Mouse (Mus musculus) kidney, adult 9 months (tissue): ENCODE data around the gene Vipr2.

Source experiments
- DNase-seq: peaks from one replicate; pipeline ENCODE4 v3.0.0; 2022

The Vipr2 gene

DNA sequence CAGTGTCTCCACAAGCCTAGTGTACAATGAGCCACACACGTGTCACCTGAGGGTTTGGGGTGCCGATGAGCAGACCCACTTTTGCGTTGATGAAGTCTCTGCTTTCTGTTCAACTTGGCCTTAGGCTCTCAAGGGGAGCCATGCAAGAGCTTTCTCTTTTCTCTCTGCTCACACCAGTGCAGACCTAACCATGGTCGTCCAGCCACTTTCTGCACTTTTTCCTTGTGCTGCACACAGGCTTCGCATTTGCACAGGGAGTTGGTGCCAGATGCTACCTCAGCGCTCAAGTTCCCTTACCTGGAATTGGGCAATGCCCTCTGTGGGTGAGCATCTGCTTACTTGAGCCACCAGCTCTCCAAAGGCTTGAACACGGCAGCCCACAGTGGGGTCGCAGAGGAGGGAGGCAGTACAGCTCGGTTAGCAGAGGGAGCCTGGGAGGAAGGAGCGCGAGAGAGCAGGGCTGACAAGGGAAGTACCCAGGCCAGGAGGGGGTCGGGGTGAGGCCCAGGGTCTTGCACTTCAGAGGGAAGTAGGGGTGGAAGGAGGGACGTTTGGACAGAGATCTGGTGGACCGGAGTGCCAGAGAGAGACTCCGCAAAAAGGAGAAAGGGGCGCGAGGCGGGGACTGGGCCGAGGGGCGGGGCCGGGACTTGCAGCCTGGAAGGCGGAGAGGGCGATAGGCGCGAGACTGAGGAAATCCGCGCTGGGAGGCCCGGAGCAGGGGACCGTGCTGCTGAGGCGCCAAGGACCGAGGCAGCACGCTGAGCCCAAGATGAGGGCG lies at the start of gene Vipr2:
Gene Vipr2 (plus strand): TSS at position 653 of the 781 bp plus-strand sequence.
- DNase-seq = peak; percentile 3

DNA sequence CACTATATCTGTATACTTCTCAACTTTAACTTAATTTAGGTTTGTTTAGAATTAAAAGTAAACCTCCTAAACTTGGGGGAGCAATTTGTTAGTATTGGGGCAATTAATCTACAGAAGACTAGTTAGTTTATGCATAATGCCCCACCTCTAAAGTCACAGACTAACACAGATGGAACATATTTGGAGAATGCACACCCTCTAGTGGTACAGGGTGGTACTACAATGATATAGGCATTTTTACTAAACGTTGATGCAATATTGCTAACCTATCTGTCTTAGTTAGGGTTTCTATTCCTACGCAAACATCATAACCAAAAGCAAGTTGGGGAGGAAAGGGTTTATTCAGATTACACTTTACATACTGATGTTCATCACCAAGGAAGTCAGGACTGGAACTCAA lies 49.4 kb upstream of the Vipr2 start:
- DNase-seq = peak; percentile 26

DNA sequence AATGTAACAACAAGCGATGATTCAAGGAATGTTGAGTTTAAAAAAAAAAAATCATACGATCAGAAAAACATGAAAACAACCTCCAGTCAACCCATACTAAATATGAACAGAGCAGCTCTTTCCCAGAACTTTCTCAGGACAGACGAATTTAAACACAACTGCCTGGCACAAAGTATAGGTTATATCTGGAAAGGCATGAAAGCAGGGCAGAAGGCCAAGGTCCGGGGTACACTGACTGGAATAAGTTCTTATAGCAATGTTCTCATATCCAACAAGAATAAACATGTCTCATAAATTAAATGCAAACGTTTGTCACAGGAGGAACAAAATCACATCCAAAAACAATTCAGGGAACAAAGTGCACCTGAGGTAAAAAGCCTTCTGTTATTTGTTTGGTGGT lies 42.2 kb upstream of the Vipr2 start:
- DNase-seq = no peak

GRCm38 (mm10) chr12:116044785-116045184 lies 32.7 kb upstream of the Vipr2 start:
- no peak for DNase-seq

DNA sequence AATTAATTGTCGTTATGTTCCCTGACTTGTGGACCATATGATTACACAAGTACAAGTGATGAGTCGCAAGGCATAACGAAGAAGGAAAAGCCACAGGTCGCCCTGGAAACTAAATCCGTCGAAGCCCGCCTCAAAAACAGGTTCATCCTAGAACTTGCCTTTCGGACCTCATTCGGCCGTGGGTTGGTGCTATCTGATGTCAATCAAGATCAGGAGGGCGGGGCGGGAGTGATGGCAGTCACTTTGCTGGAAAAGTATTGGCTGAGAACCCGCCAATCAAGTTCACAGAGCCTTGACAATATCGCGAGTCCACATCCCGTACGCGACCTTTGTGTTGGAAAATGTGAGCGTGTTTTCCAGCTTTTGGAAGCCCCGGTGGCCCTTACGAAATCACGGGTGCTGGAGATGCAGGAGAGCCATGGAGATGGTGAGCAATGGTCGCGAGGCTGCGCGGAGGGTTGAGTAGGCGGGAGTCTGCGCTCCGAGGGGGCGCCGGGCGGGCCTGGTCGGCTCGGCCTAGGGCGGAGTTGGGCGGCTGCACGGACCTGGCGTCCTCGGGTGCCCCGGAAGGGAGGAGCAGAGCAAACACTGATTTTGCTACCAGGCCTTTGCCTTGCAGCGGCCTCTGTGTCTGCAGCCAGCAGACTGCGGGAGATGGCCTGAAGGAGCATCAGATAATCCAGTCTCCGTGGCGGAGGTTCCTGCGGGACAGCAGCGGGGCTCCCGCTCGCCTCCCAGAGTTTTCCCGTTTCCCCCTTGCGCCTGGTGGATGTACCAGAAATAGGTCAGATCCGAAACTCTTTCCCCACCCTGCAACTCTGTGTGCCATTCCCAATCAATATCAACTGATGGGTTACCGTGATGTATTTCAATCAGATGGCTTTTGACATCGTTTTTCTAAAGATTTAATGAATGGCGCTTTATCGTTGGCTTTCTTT lies 29.8 kb upstream of the Vipr2 start, which contains the start of gene Zfp386:
Gene Zfp386 (plus strand): TSS at position 285 of the 938 bp plus-strand sequence.
- DNase-seq = peak; percentile 99

- no peak for DNase-seq
Measured at GRCm38 (mm10) chr12:116048766-116049165, 28.8 kb upstream of the Vipr2 start.

DNA sequence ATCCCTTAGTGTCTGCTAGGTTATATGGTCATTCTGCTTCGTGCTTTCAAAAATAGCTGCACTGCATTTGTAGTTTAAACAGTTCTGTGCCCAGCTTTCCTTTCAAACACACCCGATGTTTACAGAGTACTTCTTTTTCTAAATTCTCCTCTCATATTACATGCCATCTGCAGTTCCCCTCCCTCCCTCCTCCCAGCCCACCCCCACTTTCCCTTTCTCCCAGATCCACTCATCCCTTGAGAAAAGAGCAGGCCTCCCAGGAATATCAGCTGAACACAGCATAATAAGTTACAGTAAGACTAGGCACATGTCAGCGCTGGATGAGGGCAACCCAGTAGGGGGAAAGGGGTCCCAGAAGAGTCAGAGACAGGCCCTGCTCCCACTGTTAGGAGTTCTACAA lies 28.3 kb upstream of the Vipr2 start:
- no peak for DNase-seq

DNA sequence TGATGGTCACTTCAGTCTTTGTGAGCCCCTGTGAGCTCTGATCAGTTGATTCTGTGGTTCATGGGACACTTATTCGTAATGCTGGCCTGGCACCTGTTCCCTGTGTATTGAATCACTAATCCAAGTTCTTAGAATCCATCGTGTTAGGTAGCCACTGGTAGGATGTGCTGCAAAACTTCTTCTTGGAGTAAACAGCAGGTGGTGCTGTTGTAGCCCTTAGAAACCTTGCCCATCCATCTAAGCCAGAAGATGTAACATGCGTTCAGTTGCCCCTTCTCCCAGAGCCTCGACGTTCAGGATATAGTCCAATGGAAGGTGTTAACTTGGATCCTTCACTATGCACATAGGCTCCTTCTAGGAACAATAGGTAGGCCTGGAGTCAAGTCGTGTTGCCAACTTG lies 27.8 kb upstream of the Vipr2 start:
- no peak for DNase-seq

- DNase-seq = no peak
Measured at GRCm38 (mm10) chr12:116054342-116054741, 23.2 kb upstream of the Vipr2 start.

GRCm38 (mm10) chr12:116056112-116056511 lies 21.4 kb upstream of the Vipr2 start:
- DNase-seq = no peak

- DNase-seq = no peak
Measured at GRCm38 (mm10) chr12:116061561-116062193, 15.8 kb upstream of the Vipr2 start.

GRCm38 (mm10) chr12:116062194-116062583 lies 15.3 kb upstream of the Vipr2 start:
- DNase-seq = no peak

DNA sequence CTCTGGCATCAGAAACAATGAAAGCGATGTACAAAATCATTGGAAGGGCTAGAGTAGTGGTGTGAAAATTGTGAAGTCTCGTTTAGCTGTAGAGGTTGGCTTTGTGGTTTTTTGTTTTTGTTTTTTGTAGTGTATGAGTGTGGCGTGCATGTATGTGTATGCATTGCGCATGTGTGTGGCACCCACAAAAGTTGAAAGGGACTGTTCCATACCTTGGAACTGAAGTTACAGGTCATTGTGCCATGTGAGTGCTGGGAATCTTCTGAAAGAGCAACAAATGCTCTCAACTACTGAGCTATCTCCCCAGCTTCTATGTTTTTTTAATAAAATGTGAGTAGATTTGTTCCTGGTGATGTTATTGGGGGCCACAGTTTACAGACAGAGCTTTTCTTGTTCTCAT lies 14.5 kb upstream of the Vipr2 start:
- DNase-seq = no peak

DNA sequence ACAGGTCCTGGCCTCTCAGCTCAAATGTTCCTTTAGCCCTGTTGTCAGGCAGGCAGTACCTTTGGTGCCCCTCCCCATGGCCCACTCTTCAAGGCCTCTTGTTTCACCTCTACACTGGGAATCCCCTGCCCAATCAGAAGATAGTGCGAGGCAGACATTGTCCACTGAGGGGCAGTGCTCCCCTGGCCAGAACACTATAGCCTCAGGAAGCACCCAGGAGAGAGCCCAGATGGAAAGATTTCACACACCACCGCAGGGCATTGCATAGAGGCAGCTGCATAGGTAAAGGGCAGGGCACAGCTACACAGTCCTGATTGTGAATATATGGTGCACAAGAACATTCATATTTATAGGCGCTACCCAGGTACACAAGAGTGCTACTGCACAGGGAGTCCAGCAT lies 6.5 kb upstream of the Vipr2 start:
- no peak for DNase-seq

GRCm38 (mm10) chr12:116077855-116078366 lies 385 bp downstream of the Vipr2 start:
- no peak for DNase-seq

GRCm38 (mm10) chr12:116083125-116083524 lies 5.6 kb downstream of the Vipr2 start:
- DNase-seq = no peak

- DNase-seq = no peak
Measured at GRCm38 (mm10) chr12:116084294-116084693, 6.8 kb downstream of the Vipr2 start.

DNA sequence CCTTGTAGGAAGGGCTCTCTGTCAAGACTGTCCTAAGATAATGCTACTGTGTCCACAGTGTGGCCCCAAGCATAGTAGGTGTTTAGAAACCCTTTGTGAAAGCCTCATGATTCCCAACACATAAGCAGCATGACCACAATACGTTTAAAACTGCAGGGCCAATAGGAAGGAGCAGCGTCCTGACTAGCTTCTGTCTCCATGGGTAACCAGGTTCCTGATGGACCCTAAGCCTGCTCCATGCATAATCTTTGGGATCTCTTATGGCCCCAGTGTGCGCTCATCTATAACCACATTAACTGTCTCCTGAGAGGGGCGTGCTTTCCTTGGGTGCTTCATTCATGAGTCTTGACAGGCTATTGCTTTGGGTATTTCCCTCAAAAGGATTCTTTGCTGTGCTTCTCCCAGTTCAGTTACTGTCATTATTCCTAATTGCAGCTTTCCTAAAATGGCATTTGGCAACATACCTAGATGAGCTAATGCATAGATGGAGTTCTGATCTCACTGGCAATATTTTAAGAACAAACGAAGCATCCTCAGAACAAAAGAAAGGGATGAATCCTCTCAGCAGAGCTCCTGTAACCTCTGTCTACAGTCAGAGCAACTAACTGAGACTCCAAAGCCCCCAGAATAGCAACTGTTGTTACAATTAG lies 9.6 kb downstream of the Vipr2 start:
- DNase-seq = no peak

DNA sequence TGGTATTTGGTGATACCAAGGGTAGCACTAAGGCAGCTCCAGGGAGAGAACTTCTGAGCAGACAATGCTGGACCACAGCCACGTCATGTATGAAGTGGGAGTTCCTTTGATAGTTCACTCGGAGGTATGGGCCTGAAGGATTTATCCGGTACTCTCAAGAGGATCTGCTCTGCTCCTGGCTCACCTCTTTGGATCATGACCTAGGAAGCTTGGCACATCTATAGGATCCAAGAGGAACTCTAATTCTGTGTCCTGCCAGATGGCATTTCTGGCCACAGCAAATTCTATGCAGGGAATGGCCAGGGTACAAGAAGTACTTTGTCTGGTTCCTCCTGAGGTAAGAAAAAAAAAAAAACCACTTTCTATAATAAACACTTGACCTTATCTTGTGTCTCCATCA lies 12.3 kb downstream of the Vipr2 start:
- no peak for DNase-seq

DNA sequence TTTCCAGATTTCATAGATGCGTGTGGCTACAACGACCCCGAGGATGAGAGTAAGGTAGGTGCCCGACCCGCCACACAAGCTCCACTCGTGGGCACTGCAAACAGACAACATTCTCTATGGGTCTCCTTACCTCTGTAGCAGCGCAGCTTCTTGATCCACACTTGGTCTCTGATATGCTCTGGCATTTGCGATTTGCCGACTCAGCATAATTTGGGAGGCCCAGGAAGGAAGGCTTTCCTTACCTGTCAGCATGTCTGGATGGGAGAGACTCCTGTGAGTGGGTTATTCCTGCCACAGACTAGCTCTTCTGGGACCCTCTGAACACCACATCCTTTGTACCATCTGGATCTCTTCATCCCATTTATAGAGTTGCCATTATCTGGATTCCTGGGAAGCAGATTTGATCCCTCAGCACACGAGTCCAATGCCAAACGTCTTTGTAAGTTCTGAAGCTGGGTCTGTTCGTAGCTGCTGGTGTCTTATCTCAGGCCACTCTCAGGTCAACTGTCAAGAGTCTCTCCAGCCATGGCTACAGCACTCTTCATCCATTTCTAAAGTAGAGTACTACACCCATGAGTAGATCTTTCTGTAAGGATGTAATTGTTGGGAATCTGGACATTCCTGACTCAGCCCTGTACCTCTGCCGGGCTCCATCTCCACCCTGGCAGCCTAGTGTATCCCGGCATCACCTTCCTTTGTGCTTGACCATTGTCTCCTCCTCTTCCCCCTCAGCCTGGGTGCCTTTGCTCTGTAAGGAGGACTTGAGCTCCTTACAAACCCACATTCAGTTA lies 17.4 kb downstream of the Vipr2 start:
- no peak for DNase-seq

DNA sequence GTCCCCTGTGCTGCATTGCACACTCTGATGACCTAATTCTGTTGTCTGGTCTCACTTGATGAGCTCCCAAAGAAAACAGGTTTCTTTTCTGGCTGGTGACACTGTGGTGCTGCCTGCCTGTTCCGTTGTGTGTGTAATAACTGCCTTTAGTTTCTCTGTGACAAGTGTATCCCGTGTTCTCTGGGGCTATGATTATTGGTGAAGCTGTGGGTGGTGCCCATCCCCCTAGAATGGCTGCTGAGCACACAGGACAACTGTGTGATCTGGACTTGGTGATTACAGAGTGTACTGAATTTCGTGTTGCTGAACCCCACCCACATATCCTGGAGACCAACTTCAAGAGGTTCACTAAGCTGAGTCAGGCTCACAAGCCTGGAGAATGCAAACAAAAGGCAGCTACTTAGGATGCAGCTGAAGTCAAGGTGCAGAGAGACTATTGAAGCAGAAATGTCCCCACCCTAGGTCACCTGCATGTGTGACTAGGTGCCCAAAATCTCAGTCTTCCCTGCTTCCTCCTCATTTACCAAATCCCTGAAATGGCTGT lies 18.9 kb downstream of the Vipr2 start:
- no peak for DNase-seq
